Mouse (Mus musculus) stomach, postnatal 0 days (tissue): ENCODE measurements around the gene Camkmt.

Experiments used
- CTCF ChIP-seq: IDR thresholded peaks from 2 replicates; pipeline ENCODE4 v1.5.1; 2016; ENCODE audit warnings: antibody characterized with exemption, low read depth, mild to moderate bottlenecking, moderate library complexity
- EP300 ChIP-seq: optimal IDR thresholded peaks from 2 replicates; pipeline ENCODE3; 2016; ENCODE audit warnings: antibody characterized with exemption

- TF ChIP-seq CTCF, result no peak
- TF ChIP-seq EP300, result no peak
Observed at GRCm38 (mm10) chr17:85504888-85505287, 414.5 kb downstream of the Camkmt start.
